Mouse (Mus musculus) heart, adult 2 months (tissue): ENCODE results near the gene Snrnp70.

Experiments
- CTCF ChIP-seq: fragments of 200-600 bp; IDR thresholded peaks from 2 replicates; pipeline ENCODE4 v1.8.1; 2022; ENCODE audit warnings: antibody characterized with exemption, mild to moderate bottlenecking, moderate library complexity
- POLR2A ChIP-seq: fragments of 200-500 bp; IDR thresholded peaks from 2 replicates; pipeline ENCODE4 v1.6.1; 2011; ENCODE audit warnings: mild to moderate bottlenecking, low read depth, low read length, control low read depth; ENCODE audit not compliant: insufficient read depth

DNA sequence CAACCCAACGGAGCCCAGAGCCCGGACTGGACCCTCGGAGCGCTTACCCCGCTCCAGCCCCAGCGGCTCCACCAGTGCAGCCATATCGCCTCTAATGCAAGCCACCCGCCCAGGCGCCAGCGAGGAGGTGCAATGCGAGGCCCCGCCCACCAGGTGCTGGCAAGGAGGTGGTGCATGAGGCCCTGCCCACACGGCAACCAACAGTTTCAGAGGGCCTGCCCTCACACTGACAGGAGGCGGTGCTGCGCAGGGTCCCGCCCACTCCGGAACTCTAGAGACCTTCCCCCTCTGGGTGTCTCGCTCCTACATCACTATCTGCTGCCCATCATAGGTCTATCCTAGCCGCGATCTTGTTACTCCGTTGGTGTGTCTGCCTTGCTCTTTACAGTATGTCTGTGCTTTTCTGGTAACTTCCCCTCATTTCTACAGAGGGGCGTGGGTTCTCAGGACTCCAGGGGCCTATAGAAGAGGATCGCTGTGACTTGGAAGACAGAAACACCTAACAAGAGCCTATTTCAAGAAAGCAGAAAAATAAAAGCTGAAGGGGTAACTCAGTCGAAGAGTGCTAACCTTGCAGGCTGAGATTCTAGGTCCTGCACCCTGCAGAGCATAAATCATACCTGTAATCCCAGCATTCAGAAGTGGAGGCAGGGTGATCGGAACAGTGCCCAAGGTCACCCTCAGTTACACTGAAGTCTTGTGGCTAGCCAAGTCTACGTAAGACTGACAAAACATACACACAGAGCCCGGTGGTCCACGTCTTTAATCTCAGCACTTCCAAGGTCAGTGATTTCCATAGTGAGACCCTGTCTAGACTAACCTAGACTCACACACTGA is 24.8 kb downstream of the Snrnp70 start, which contains the start of gene Lin7b:
- TF ChIP-seq CTCF, result peak; percentile 50
- TF ChIP-seq POLR2A, result no peak
